Mouse (Mus musculus) ES-E14 (cell line): ENCODE measurements around the gene Lyrm7.

ENCODE experiments used
- MAFK ChIP-seq: IDR thresholded peaks from 2 replicates; pipeline ENCODE4 v1.6.1; 2014; ENCODE audit warnings: mild to moderate bottlenecking, low read depth, low read length, inconsistent platforms; ENCODE audit not compliant: insufficient read depth
- ZC3H11A ChIP-seq: IDR thresholded peaks from 2 replicates; pipeline ENCODE4 v1.6.1; 2012; ENCODE audit warnings: low read depth, mild to moderate bottlenecking, inconsistent platforms, low read length, borderline replicate concordance
- ZNF384 ChIP-seq: IDR thresholded peaks from 2 replicates; pipeline ENCODE4 v1.6.1; 2012; ENCODE audit warnings: low read depth, low read length, inconsistent platforms

DNA sequence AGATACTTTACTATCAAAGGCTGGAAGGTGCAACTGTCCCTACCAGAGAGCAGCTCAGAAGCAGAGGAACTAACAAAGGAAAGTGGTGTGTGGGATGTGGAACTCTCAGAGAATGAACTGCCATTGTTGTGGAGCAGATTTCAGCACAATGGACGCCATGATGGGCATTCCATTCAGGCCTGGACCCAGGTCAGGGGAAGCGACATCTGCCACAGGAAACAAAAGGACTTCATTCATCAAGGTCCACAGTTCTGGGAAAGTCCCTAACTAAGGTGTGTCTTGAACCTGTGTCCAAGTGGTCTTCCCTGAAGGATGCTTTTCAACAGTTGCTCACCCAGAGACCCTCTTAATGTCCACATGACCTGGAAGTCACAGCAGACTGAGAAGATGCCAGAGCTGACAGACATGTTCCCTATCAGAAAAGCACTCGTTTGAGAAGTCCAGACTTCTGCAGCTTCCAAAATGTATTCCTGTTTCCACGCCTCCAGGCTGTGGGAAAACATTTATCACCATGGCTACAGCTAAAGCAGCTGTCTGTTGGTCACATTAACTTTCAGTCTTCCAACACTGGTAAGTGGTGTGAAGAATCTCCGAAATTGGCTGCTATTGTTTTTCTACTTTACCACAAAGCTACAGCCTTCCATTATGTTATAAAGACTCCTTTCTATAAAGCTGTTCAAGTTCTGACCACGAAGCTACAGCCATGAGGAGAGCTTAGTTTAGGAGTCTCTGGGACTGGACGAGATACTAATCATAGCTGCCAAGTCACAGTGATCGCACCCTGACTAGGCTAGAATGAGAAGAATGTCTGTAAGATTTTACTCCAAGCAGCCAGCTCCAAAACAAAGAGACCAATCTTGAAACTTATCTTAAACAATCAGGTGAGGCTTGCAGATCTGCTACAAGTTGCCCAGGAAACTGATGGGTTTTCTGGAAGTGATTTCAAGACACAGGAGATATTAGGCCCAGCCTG is 15.0 kb downstream of the Lyrm7 start:
- TF ChIP-seq ZNF384 (no peak), ZC3H11A (no peak), MAFK (peak; percentile 63)
